Mouse (Mus musculus) heart, postnatal 10 days (tissue): Measurements from ENCODE around the gene Pi16. TPM values are rescaled to one million over a fixed set of nuclear protein-coding genes. Genes with fewer than 3 reads are reported as not detected.
"Not testable (repeated sequence)": the region's sequence is repeated elsewhere in the genome, so short reads cannot be mapped to it uniquely, and the experiment has no call there.

ENCODE experiments used
- DNase-seq, 2 experiments: peaks; one replicate each; pipeline ENCODE4 v3.0.0; 2021
- intact Hi-C: fragments of 180-260 bp; cut with DNase I; formaldehyde crosslinking; loops from one replicate; pipeline ENCODE4 v1.15.1; 2025
- total RNA-seq, 2 experiments: library from RNA; stranded (reverse); gene quantifications; 2 replicates each; pipeline ENCODE4 v1.2.3; 2021

The Pi16 gene
- 10 to 100 TPM; 26.9 to 33.9 TPM for total RNA-seq

DNA sequence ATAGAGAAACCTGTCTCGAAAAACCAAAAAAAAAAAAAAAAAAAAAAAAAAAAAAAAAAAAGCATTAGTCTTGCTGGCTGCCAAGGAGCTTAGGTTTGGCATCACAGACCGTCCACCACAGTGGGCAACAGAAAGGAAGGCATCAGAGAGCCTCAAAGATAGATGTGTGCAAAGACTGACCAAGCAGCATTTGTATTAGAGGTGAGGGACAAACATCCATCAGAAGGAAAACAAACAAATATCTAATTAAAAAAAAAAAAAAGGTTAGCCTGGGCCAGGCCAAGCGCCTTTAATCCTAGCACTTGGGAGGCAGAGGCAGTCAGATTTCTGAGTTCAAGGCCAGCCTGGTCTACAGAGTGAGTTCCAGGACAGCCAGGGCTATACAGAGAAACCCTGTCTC, at the start of gene Pi16:
Gene Pi16, plus strand, starts transcription at position 301 of the 400 bp plus-strand sequence.
- intact Hi-C loops, DNase-seq: not testable (repeated sequence)

- DNase-seq: no peak
These were observed 49.4 kb upstream of the Pi16 start for GRCm38 (mm10) chr17:29267931-29268681.

DNA sequence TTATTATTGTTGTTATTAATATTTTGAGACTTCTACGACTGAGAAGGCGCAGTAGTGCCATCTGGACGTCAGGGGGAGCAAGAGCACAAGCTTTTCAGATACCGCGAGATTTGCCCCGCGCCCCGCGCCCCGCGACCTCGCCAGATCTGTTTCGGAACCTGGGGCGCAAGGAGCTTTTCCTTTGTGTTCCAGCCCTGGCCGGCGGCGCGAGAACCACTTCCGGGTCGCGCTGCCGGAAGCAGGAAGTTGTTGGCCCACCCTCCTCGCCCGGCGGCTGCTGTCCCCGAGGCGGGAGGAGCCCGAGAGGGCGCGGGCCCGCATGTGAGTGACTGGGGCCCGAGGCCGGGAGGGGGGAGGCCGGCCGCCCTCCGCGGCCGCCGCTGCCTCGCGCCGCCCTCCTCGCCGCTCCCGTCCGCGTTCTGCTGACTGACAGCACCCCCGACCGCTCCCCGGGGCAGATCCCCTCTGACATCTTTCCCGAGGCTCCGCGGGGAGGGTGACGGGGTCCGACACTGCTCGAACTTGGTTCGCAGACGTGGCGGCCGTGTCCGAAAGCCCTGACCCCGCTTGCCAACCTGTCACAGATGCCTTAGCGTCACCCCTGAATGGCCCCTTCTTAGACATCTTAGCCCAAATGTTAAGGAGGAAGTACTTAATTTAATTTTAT, 48.7 kb upstream of the Pi16 start, which contains the start of gene BC004004:
Gene BC004004, plus strand, starts transcription at position 107 of the 667 bp plus-strand sequence.
- intact Hi-C loops: loop anchor here (1.0 to 5.0 kb wide), 2 partner anchors 102 to 243 kb away; no protein-coding TSS in a partner anchor
- DNase-seq: peak; percentile 97

More at GRCm38 (mm10) chr17:29267931-29268681, 49.4 kb upstream of the Pi16 start:
- intact Hi-C loops: loop anchor here (1.0 to 5.0 kb wide), 2 partner anchors 103 to 244 kb away; no protein-coding TSS in a partner anchor

DNA sequence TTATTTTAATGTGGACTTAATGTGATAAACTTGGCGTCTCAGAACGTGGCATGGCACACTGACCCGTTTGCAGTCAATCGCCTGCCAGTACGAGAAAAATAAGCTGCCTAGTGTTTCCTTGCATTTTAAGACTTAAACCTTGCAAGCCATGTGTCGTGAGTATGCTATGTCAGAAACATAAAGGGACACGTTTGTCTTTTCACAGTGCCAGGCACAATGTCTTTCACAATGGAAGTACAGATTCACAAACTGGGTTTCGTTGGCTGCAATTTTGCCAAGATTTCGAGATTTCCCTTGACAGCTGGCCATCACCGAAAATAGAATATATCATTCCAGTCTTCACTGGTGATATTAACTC, 48.2 kb upstream of the Pi16 start:
- intact Hi-C loops: loop anchor here (5.0 kb wide), 1 partner anchor 243 kb away; no protein-coding TSS in a partner anchor
- DNase-seq: no peak

DNA sequence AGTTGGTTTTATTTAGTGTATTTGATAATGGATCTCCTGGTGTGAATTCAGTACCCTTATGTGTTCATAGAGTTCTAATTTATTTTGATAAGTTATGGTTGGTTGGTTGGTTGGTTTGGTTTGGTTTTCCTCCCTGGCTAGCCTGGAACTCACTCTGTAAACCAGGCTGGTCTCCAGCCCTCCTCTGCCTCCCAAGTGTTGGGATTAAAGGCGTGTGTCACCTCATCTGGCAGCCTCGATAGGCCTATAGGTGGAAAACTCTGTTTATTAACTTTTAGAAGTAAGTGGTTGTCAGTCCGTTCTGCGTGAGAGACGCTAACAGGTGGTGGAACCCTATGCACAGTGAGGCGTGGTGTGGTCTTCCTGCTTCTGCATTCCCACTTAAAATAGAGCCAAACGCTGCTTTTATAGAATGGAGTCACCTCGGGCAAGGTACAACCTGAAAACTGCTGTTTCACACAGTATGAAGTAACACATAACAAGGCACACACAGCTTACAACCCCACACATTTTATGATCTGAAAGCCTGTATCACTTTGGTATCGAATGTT, 47.3 kb upstream of the Pi16 start:
- no peak for DNase-seq
- intact Hi-C loops: no loop called here

DNA sequence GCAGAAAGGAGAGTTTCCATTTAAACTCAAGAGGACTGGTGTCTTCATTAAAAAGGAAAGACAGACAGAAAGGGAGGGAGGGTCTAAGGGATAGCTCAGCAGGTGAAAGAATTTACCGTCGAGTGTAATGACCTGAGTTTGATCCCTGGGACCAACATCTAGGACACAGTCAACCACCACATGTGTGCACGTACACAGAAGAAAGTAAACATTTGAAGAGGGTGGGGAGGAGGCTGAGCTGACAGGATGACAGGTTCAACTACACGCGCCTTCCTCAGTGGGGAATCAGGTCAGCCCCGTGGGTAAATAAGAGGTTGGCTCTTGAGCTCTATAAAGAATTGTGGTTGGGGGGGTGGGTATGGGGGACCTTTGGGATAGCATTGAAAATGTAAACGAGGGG, 44.3 kb upstream of the Pi16 start:
- intact Hi-C loops: no loop called here
- no peak for DNase-seq

DNA sequence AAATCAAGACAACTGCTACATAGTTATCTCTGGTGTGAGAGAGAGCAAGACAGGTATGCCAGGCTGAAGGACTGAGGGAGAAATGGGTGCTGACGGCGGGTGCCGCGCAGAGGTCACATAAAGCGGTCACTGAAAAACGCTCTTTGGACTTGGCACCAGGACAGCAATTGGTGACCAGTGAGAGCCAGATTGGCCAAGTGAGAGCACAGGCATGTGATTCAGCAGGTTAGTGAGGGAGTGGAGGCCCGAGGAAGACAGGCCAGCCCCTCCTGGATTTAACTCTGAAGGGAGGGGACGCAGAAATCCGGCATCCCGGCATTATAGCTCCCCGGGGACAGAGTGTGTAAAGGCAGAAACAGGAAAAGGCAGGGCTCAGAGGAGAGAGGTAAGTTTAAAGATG, 43.6 kb upstream of the Pi16 start:
- intact Hi-C loops: no loop called here

DNA sequence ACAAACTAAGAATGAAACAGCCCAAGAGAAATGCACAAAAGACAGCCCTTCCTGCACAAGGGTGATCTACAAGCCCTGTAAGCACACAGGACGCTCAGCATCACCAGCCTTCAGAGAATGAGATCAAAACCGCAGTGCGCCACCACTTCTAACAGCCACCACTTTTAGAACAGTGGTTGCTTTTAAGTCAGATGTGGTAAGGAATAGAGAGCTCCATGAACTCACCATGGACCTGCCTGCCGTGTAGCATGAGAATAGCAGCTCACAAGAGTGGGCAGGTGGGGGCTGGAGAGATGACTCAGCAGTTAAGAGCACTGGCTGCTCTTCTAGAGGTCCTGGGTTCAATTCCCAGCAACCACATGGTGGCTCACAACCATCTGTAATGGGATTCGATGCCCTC, 37.1 kb upstream of the Pi16 start:
- intact Hi-C loops: no loop called here
- DNase-seq: no peak

More for the DNA sequence above, 43.6 kb upstream of the Pi16 start:
- DNase-seq: peak; percentile 70 to 74

DNA sequence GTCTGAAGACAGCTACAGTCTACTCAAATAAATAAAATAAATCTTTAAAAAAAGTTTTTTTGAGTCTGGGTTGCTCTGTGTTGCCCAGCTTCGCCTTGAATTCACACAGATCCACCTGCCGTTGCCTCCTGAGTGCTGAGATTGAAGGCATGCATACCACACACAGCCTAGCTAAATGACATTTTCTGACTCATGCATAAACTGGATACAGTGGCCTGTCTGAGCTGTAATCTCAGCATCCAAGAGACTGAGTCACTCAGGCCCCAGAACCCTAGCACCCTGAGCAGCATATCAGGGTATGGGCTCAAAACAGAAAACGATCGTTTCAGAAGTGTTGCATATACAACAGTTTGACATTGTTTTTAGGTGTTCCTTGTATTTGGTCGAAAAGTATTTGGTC, 35.9 kb upstream of the Pi16 start:
- no peak for DNase-seq
- intact Hi-C loops: no loop called here

GRCm38 (mm10) chr17:29282216-29282952, 35.1 kb upstream of the Pi16 start:
- intact Hi-C loops: no loop called here
- DNase-seq: no peak

- intact Hi-C loops: no loop called here
- no peak for DNase-seq
These were observed 25.7 kb upstream of the Pi16 start for GRCm38 (mm10) chr17:29291793-29292192.

- intact Hi-C loops: no loop called here
- no peak for DNase-seq
These were observed 24.5 kb upstream of the Pi16 start for GRCm38 (mm10) chr17:29292996-29293395.

- intact Hi-C loops: loop anchor here (2.0 kb wide), 1 partner anchor 77 kb away; no protein-coding TSS in a partner anchor
- DNase-seq: peak; percentile 57 to 67
These were observed 23.5 kb upstream of the Pi16 start for GRCm38 (mm10) chr17:29293807-29294605.

DNA sequence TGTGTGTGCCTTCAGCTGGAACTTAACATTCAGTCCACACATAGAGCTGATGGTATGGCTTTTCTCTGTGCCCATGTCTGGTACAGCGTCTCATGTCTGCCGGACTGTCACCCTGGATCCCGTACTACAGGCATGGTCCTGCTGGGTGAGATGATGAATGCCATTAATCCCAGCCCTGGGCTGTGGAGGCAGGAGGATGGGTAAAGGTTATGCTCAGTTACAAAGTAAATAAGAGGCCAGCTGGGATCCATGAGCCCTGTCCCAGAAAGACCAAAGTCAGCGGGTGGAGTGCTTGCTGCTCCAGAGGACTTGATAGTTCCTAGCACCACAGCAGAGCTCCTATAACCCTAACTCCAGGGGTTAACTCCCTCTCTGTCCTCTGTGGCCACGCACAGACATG, 21.6 kb upstream of the Pi16 start:
- intact Hi-C loops: loop anchor here (2.0 kb wide), 1 partner anchor 75 kb away; no protein-coding TSS in a partner anchor
- DNase-seq: no peak

GRCm38 (mm10) chr17:29297321-29297720, 20.2 kb upstream of the Pi16 start:
- DNase-seq: no peak
- intact Hi-C loops: no loop called here

GRCm38 (mm10) chr17:29297813-29298212, 19.7 kb upstream of the Pi16 start:
- intact Hi-C loops: no loop called here
- DNase-seq: no peak

DNA sequence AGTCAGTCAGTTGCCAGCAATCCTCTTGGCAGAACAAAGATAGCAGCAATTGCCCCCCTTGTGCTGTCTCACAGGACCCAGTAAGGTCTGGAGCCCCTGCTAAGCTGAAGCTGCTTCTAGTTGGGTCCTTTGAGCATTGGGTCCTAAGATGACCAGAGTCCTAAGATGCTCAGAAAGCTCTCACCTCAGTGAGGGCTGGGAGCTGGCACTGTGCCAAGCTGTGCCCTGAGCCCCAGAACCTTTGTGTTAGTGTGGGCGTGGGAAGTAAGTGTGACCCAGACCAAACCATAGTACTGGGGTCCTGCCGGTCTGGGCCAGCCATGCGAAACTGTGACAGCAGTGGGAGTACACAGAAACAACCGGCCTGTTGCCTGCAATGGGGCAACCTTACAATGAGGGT, 18.2 kb upstream of the Pi16 start:
- intact Hi-C loops: no loop called here
- no peak for DNase-seq

DNA sequence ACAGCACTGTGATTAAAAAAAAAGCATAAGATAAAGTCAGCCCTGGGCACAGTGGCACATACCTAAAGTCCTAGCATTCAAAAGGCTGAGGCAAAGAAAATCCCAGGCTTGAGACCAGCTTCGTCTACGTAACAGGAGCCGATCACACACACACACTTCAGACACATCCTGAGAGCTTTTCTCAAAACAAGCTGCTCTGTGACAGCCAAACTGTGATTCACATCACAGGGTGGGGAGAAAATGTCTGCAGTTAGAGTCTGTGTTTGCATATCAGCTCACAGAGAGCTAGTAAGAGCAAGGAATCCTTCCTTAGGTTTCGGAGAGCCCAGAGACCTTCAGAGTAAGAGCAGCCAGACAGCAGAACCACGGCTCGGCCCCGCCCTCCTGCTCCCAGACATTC, 16.6 kb upstream of the Pi16 start:
- DNase-seq: no peak
- intact Hi-C loops: loop anchor here (2.0 kb wide), 1 partner anchor 38 kb away; no protein-coding TSS in a partner anchor

DNA sequence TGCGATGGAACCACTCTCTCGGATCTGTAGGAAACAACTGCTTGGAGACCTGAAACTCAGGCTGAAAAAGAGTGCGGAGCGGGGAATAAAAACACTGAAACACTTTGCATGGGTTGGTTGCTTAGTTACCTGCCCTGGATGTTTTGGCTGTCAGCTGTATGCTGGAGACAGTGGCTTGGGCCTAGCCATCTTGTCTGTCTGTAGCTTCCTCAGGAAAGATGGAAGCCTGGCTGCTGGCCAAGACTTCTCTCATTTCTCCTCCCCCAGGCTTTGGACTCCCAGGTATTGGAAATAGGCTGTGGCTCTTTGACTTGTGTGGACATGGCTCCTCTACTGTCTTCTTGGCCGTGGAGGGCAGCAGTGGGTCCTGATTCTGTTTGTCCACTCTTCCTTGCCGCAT, 16.1 kb upstream of the Pi16 start:
- intact Hi-C loops: loop anchor here (2.0 kb wide), 1 partner anchor 37 kb away; no protein-coding TSS in a partner anchor
- no peak for DNase-seq

DNA sequence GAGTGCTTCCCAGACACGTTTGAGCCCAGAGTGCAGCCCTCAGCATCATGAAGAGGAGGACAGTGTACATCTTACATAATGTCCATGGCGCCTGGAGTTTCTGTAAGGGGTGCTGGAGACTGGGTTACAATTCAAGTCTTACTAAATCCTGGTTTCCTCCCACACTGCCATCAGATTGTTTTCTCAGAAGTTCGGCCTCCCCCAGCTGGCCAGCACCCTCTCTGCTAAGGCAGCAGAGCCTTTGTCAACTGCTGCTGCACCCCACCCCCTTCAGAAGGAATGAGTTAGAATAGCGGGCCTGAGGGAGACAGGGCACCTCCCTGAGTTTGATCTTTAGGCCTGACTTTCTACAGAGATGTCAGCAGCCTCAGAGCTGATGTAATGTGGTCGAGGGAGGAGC, 15.3 kb upstream of the Pi16 start:
- intact Hi-C loops: no loop called here
- DNase-seq: peak; percentile 53 to 58
